Mouse (Mus musculus) olfactory bulb, adult 2 months (tissue): Measurements from ENCODE around the gene Mbd3l1.

Source experiments
- CTCF ChIP-seq: fragments of 200-500 bp; IDR thresholded peaks from 2 replicates; pipeline ENCODE4 v1.5.1; 2012; ENCODE audit warnings: low read depth, mild to moderate bottlenecking, low read length, moderate library complexity; ENCODE audit not compliant: insufficient read depth
- POLR2A ChIP-seq: fragments of 200-500 bp; IDR thresholded peaks from 2 replicates; pipeline ENCODE4 v1.6.1; 2012; ENCODE audit warnings: mild to moderate bottlenecking, low read depth, low read length, moderate library complexity; ENCODE audit not compliant: insufficient read depth

GRCm38 (mm10) chr9:18473324-18474128 lies 4.6 kb upstream of the Mbd3l1 start:
- TF ChIP-seq CTCF (no peak), POLR2A (no peak)
